Mouse (Mus musculus): ENCODE measurements around the gene Uox.

Gene Uox

GRCm38 (mm10) chr3:146583478-146583877, 13.3 kb downstream of the Uox start:
- no peak for DNase-seq (ENCODE audit: low spot score in 2 of 2)

GRCm38 (mm10) chr3:146583908-146584307, 13.7 kb downstream of the Uox start:
- no peak for DNase-seq (ENCODE audit: low spot score in 2 of 2)

GRCm38 (mm10) chr3:146586616-146587015, 16.4 kb downstream of the Uox start:
- no peak for DNase-seq (ENCODE audit: low spot score in 2 of 2)

DNA sequence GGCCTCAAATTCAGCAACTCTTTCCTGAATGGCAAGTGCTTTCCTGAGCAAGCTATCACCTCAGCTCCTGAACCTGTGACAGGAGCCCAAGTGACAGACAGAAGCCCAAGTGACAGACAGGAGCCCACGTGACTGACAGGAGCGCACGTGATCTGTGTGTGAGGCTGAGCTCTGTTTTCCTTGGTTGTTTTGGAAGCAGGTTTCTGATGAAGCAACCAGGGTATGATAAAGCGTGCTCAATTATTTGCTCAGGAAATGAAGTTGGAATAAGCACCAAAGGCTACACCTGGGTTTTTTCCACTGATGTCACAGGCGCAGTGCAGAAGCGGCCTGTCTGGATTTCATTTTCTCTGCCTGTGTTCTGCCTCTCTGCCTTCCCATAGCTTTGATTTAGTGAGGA, 19.3 kb downstream of the Uox start:
- no peak for DNase-seq (ENCODE audit: low spot score in 2 of 2)

DNA sequence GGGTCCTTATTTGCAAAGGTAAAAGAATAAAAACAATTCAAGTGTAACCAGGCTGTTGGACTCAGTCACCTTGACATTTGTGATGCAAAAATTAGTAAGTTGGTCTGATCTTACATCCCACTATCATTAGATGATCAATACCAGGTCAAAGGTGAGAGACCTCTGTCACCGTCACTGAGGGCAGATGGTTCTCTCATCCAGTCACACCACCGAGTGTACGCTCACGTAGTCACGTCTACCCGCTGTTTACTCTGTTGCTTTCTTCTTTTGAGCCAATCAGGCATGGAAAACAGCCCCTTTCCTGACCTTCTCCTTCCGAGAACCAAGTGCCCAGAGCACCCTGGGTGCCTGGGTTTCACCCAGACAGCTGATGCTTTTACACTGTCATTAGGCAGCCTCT, 20.9 kb downstream of the Uox start:
- no peak for DNase-seq (ENCODE audit: low spot score in 2 of 2)

DNA sequence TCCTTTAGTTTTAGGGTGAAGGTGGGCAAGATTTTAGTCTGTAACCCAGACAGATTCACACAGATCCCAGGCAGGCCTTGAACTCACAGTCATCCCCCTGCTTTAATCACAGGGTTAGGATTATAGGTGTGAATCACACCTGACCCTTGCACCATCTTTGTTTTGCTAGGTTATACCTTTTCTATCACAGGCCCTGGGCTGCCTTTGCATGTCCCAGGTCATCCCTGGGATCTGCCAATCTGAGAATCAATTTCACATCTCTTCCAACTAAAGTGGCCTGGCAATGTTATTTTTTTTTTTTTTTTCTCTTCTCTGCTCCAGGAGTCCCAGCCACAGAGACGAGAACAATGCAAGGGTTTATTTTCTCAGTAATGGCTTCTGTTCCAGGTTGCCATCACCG, 21.4 kb downstream of the Uox start:
- no peak for DNase-seq (ENCODE audit: low spot score in 2 of 2)

- DNase-seq (ENCODE audit: low spot score in 2 of 2), result no peak
Observed at GRCm38 (mm10) chr3:146595440-146595839, 25.2 kb downstream of the Uox start.

DNA sequence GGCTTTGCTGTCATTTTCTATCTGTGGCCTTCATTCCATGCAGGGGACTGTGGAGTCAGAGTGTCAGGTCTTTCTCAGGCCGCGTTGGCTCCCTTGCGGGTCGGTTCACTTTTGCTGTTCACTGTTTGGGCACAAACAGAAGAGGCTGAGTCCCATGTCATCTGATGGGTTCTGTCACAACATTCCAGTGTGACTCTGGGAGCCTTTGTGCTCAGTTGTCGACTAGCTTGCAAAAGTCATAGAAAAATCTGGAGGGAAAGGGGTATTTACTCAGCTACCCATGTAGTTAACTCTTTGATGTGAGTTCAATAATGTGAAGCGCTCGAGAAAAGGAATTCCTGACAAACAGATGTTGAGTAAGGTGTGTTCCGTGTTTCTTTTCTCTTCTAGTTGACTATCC, 26.2 kb downstream of the Uox start:
- no peak for DNase-seq (ENCODE audit: low spot score in 2 of 2)

DNA sequence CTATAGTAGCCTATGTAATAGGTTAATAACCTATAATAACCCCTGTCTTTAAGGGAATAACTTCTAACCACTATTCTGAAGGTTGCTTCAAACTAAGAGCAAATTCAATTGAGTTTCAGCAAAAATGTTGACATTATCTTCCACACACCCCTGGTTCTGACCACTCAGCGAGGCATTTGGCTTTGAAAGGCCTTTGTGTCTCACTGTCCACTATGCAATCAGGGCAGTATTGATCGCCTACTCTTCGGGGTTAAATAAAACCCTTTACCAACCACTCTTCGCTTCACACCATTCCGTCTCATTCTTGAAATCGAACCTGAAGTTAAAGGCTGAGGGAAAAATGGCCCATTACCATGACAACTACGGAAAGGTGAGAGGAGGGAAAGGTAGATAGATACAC, 26.6 kb downstream of the Uox start:
- no peak for DNase-seq (ENCODE audit: low spot score in 2 of 2)

GRCm38 (mm10) chr3:146598411-146598810, 28.2 kb downstream of the Uox start:
- peak; percentile 20 to 53 for DNase-seq (ENCODE audit: low spot score in 2 of 2)

- DNase-seq (ENCODE audit: low spot score in 2 of 2), result no peak
Observed at GRCm38 (mm10) chr3:146599198-146599900, 29.1 kb downstream of the Uox start.

- DNase-seq (ENCODE audit: low spot score in 2 of 2), result no peak
Observed at GRCm38 (mm10) chr3:146601205-146601604, 31.0 kb downstream of the Uox start.

GRCm38 (mm10) chr3:146602531-146602930, 32.3 kb downstream of the Uox start:
- no peak for DNase-seq (ENCODE audit: low spot score in 2 of 2)

DNA sequence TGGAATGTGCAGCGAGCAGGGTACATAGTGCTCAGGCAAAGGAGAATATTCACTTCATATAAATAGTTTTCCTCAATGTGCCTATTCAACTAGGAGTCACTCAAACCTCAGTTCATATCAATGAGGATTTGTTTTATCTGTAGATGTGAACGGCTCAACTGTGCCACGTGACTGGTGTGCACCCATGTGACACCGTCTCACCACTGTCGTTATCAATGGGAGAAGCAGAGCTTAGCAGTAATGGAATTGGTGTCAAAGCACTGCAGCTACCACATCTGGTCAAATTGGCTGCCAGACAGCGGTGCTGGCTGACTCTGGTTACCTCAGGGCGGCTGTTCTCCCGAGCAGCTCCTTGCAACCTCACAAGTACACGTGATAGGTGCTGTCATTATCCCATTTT, 34.4 kb downstream of the Uox start:
- no peak for DNase-seq (ENCODE audit: low spot score in 2 of 2)

GRCm38 (mm10) chr3:146607368-146607767, 37.1 kb downstream of the Uox start:
- peak; percentile 59 to 77 for DNase-seq (ENCODE audit: low spot score in 2 of 2)

DNA sequence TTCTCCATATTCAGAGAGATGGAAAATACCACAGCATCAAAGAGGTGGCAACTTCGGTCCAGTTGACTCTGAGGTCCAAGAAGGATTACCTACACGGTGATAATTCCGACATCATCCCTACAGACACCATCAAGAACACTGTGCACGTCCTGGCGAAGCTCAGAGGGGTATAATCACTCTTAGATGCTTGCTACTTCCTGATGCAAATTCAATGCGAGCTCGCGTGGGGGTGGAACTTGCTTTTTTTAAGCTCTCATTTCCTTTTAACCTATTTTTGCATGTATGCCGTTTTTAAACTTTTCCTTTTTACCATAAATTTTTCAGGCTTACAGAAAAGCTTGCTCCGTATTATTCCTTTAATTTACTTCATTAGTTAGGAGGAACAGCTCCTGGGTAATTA, 40.1 kb downstream of the Uox start:
- DNase-seq (ENCODE audit: low spot score in 2 of 2), result peak in 1 of 2 experiments; percentile 72

GRCm38 (mm10) chr3:146611261-146611660, 41.0 kb downstream of the Uox start:
- DNase-seq (ENCODE audit: low spot score in 2 of 2), result no peak

- no peak for DNase-seq (ENCODE audit: low spot score in 2 of 2)
Observed at GRCm38 (mm10) chr3:146611821-146612220, 41.6 kb downstream of the Uox start.

DNA sequence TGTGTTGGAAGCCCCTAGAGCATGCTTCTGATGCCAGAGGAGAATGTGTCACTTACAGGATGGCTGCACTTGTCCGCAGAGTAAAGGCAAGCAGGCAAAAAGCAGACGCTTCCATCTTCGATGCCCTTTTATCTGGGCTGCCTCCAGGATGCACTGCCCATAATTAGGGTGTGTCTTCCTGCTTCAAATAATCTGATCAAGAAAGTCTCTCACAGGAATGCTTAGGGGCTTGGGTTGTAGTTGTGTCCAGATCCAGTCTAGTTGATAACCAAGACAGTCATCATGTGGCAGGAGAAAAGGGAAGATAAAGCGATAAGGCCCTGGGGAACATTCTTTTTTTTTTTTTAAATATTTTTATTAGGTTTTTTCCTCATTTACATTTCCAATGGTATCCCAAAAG, 45.3 kb downstream of the Uox start, which contains the start of gene Dnase2b:
Gene Dnase2b, minus strand, starts transcription at position 101 of the 400 bp plus-strand sequence.
- no peak for DNase-seq (ENCODE audit: low spot score in 2 of 2)

- DNase-seq (ENCODE audit: low spot score in 2 of 2), result no peak
Observed at GRCm38 (mm10) chr3:146616533-146617283, 46.5 kb downstream of the Uox start.

- no peak for DNase-seq (ENCODE audit: low spot score in 2 of 2)
Observed at GRCm38 (mm10) chr3:146617946-146618345, 47.7 kb downstream of the Uox start.

GRCm38 (mm10) chr3:146618357-146618756, 48.1 kb downstream of the Uox start:
- no peak for DNase-seq (ENCODE audit: low spot score in 2 of 2)

DNA sequence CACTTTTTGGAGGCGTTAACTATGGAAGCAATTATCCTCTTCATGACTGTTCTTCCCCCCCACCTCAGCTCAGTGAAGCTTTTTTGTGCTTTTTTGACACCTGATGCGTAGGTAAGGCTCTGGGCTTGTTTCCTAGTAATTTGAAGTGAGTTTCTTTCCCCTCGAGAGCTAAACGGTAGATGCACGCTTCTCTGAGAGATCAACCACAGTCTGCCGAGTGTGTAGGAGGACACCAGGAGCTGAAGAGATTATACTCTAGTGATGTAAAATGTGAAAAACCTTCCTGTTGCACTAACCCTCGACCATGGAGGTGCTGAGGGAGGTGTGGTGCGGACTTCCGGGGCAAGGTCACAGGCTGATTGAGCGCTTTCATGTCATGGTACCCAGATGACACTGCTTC, 49.9 kb downstream of the Uox start:
- DNase-seq (ENCODE audit: low spot score in 2 of 2), result peak; percentile 43 to 73

Measured in right cerebral cortex, postnatal 36 days (tissue).